Mouse (Mus musculus): ENCODE measurements around the gene Igfbp4. TPM values are rescaled to one million over a fixed set of nuclear protein-coding genes. Genes with fewer than 3 reads are reported as not detected.

Gene Igfbp4
- polyA plus RNA-seq, 1 experiment: 78.0 TPM

GRCm38 (mm10) chr11:99065353-99065752 is 24.3 kb downstream of the Igfbp4 start:
- Histone ChIP-seq H3K27ac (ENCODE audit: control insufficient read depth, insufficient read depth, low read depth, low read length, poor library complexity) (no peak overlapping the region), H3K4me3 (replicated peaks; ENCODE audit: control insufficient read depth, low read depth, low read length) (no peak overlapping the region), H3K4me1 (ENCODE audit: control insufficient read depth, insufficient read depth, low read length) (peaks cover 4% of the 10 kb centered on the region)
- WGBS: 64% methylated on average over 3 of the region's 3 CpGs
- TF ChIP-seq POLR2A (IDR thresholded peaks at IDR 0.05; ENCODE audit: borderline replicate concordance, control insufficient read depth, low read depth, low read length): no peak
- 0 out of 2 replicates have a peak, but pooled peaks have one; percentile 14 for TF ChIP-seq CTCF (IDR thresholded peaks at IDR 0.05; ENCODE audit: control insufficient read depth, insufficient read depth, low read length)

- no peak overlapping the region for H3K4me3 ChIP-seq (replicated peaks; ENCODE audit: control insufficient read depth, low read depth, low read length)
- WGBS: 7% methylated on average over 2 of the region's 2 CpGs
- no peak overlapping the region for H3K27ac ChIP-seq (ENCODE audit: control insufficient read depth, insufficient read depth, low read depth, low read length, poor library complexity)
- peaks cover 4% of the 10 kb centered on the region for H3K4me1 ChIP-seq (ENCODE audit: control insufficient read depth, insufficient read depth, low read length)
- TF ChIP-seq POLR2A (IDR thresholded peaks at IDR 0.05; ENCODE audit: borderline replicate concordance, control insufficient read depth, low read depth, low read length) (no peak), CTCF (IDR thresholded peaks at IDR 0.05; ENCODE audit: control insufficient read depth, insufficient read depth, low read length) (peak; percentile 82)
Observed at GRCm38 (mm10) chr11:99065979-99066378, 24.9 kb downstream of the Igfbp4 start.

DNA sequence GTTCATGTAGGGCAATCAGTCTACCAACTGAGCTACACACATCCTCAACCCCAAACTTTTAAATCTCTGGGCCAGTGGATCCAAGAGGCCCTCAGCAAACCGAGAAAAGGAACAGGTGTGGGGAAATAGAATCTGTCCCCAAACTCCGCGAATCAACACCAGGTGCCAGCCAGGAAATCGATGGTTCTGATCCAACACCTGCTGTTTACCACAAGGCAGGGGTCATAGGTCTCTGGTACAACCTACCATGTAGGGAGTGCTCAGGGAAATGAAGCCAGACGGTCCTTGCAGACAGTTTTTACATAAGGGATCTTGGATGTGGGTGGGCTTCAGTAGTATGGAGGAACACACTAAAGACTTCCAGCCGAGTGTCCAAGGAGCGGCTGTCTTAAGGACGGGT is 26.5 kb downstream of the Igfbp4 start:
- Histone ChIP-seq H3K4me1 (ENCODE audit: control insufficient read depth, insufficient read depth, low read length) (peaks cover 4% of the 10 kb centered on the region), H3K27ac (ENCODE audit: control insufficient read depth, insufficient read depth, low read depth, low read length, poor library complexity) (no peak overlapping the region), H3K4me3 (replicated peaks; ENCODE audit: control insufficient read depth, low read depth, low read length) (no peak overlapping the region)
- 80% methylated on average over 8 of the region's 8 CpGs for WGBS
- TF ChIP-seq CTCF (IDR thresholded peaks at IDR 0.05; ENCODE audit: control insufficient read depth, insufficient read depth, low read length): no peak

DNA sequence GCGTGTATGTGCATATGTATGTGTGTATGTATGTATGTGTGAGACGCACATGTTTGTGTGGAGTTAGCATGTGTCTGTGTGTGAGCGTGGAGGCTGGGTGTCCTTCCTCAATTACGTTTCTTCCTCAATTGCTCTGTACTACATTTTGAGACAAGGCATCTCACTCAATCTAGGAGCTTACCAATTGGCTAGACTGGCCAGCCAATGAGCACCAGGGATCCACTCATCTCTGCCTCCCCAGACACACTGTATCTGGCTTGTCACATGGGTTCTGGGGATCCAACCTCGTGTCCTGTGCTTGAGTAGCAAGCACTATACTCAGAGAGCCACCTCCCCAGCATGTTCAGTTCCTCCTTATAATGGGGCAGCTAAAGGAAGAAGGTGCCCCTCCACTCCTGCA is 27.4 kb downstream of the Igfbp4 start:
- WGBS: 31% methylated on average over 5 of the region's 5 CpGs
- Histone ChIP-seq H3K4me1 (ENCODE audit: control insufficient read depth, insufficient read depth, low read length) (peaks cover 4% of the 10 kb centered on the region), H3K27ac (ENCODE audit: control insufficient read depth, insufficient read depth, low read depth, low read length, poor library complexity) (no peak overlapping the region), H3K4me3 (replicated peaks; ENCODE audit: control insufficient read depth, low read depth, low read length) (no peak overlapping the region)
- no peak for TF ChIP-seq CTCF (IDR thresholded peaks at IDR 0.05; ENCODE audit: control insufficient read depth, insufficient read depth, low read length)
- TF ChIP-seq POLR2A (IDR thresholded peaks at IDR 0.05; ENCODE audit: borderline replicate concordance, control insufficient read depth, low read depth, low read length): no peak

DNA sequence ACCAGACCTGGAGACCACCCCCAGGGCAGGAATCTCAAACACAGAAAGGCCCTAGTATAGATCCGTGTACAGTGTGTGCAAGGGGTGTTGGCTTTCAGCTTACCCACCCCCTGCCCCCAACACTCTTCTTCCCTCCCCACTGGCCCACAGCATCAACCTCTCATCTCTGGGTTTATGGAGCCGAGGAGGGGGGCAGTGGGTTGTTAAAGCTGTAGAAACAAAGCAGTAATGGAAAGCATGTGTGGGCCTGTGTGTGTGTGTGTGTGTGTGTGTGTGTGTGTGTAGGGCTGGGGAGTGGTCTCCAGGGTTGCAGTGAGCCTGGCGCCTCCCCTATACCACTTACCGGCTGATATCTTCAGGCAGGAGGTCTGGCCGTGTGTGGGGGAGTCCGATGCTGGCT is 30.8 kb downstream of the Igfbp4 start:
- Histone ChIP-seq H3K4me3 (replicated peaks; ENCODE audit: control insufficient read depth, low read depth, low read length) (no peak overlapping the region), H3K27ac (ENCODE audit: control insufficient read depth, insufficient read depth, low read depth, low read length, poor library complexity) (no peak overlapping the region), H3K4me1 (ENCODE audit: control insufficient read depth, insufficient read depth, low read length) (peaks cover 4% of the 10 kb centered on the region)
- 77% methylated on average over 6 of the region's 6 CpGs for WGBS
- TF ChIP-seq POLR2A (IDR thresholded peaks at IDR 0.05; ENCODE audit: borderline replicate concordance, control insufficient read depth, low read depth, low read length): no peak
- TF ChIP-seq CTCF (IDR thresholded peaks at IDR 0.05; ENCODE audit: control insufficient read depth, insufficient read depth, low read length): no peak

DNA sequence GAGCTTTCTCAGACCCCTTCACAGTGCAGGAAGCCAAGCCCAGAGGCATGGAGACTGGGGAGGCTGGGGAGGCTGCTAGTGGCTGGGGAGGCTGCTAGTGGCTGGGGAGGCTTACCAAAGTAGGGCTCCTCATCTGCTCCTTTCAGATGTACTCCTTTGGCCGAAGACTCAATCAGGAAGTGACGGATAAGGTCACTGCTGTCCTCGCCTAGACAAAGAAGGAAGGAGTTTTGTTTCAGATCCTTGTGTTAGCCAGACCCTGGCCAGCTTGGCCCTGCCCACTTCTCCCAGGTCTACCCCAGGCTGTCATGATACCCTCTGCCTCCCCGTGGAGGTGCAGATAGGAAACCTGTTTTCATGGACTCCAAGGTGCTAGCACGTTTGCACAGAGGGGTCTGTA is 32.7 kb downstream of the Igfbp4 start:
- TF ChIP-seq CTCF (IDR thresholded peaks at IDR 0.05; ENCODE audit: control insufficient read depth, insufficient read depth, low read length): no peak
- no peak for TF ChIP-seq POLR2A (IDR thresholded peaks at IDR 0.05; ENCODE audit: borderline replicate concordance, control insufficient read depth, low read depth, low read length)
- Histone ChIP-seq H3K4me3 (replicated peaks; ENCODE audit: control insufficient read depth, low read depth, low read length) (no peak overlapping the region), H3K4me1 (ENCODE audit: control insufficient read depth, insufficient read depth, low read length) (no peaks in the 10 kb centered on the region), H3K27ac (ENCODE audit: control insufficient read depth, insufficient read depth, low read depth, low read length, poor library complexity) (no peak overlapping the region; the same call in 1 of the 2 replicates)
- WGBS: 41% methylated on average over 5 of the region's 5 CpGs

DNA sequence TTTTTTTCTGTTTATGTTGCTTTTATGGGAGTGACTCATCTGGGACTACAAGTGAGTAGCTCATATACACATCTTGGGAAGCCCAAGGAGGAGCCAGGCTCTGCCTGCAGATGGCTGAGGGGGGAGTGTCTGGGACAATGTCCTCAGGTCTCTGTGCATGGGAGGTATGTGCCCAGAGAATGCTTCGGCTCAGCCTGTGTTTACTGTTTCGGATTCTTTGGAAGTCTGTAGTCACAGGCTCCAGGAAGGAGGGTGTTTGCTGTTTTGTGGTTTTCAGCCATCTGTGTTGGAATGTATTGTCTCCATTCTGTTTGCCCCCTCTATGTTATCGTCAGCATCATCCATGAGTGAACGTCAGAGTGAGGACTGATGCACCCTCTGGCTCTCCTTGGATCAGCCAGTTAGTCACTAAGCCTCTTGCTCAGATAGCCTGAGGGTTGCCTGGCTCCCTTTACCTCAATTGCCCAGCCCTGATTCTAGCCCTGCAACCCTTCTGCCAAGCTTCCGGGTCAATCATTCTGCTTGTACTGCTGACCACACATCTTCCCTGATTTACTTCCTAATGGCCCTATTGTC is 35.8 kb downstream of the Igfbp4 start:
- WGBS: 74% methylated on average over 5 of the region's 5 CpGs
- Histone ChIP-seq H3K27ac (ENCODE audit: control insufficient read depth, insufficient read depth, low read depth, low read length, poor library complexity) (no peak overlapping the region), H3K4me1 (ENCODE audit: control insufficient read depth, insufficient read depth, low read length) (no peaks in the 10 kb centered on the region; the same call in 1 of the 2 replicates), H3K4me3 (replicated peaks; ENCODE audit: control insufficient read depth, low read depth, low read length) (no peak overlapping the region)
- no peak for TF ChIP-seq CTCF (IDR thresholded peaks at IDR 0.05; ENCODE audit: control insufficient read depth, insufficient read depth, low read length)
- no peak for TF ChIP-seq POLR2A (IDR thresholded peaks at IDR 0.05; ENCODE audit: borderline replicate concordance, control insufficient read depth, low read depth, low read length)

DNA sequence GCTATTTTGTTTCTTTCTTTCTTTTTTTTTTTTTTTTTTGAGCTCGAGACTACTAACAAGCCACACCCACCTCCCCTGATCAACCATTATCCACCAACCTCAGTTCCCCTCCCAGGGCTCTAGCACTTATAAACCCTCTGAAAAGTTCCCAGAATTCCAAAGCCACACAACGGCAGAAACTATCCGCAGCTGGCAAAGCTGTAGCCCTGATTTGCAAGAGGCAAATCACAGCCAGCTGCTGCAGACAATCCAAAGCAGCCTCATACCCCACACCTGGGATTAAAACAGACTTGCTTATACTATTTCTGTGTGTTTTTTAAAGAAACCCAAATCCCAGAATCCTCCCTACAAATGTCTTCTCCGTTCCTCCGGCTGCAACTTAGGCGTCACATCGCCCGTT is 36.8 kb downstream of the Igfbp4 start:
- Histone ChIP-seq H3K4me3 (replicated peaks; ENCODE audit: control insufficient read depth, low read depth, low read length) (no peak overlapping the region), H3K27ac (ENCODE audit: control insufficient read depth, insufficient read depth, low read depth, low read length, poor library complexity) (no peak overlapping the region), H3K4me1 (ENCODE audit: control insufficient read depth, insufficient read depth, low read length) (no peaks in the 10 kb centered on the region; the same call in 1 of the 2 replicates)
- TF ChIP-seq CTCF (IDR thresholded peaks at IDR 0.05; ENCODE audit: control insufficient read depth, insufficient read depth, low read length) (no peak), POLR2A (IDR thresholded peaks at IDR 0.05; ENCODE audit: borderline replicate concordance, control insufficient read depth, low read depth, low read length) (no peak)
- WGBS: 84% methylated on average over 8 of the region's 8 CpGs
